Mouse (Mus musculus): ENCODE data around the gene Hoxb5. TPM values are rescaled to one million over a fixed set of nuclear protein-coding genes. Genes with fewer than 3 reads are reported as not detected.
A peak's percentile ranks its signal among the peaks of the same experiment; 100 is the strongest.

The Hoxb5 gene
- polyA plus RNA-seq, 1 experiment from 2014 or later: 0.14 TPM

- peaks cover 94% of the 10 kb centered on the region for H3K27me3 ChIP-seq (replicated peaks)
- no peaks in the 10 kb centered on the region for H3K36me3 ChIP-seq
- peak overlapping the region; percentile 68 for H3K4me2 ChIP-seq
- peak overlapping the region; percentile 48 for H3K4me3 ChIP-seq
- peaks cover 23% of the 10 kb centered on the region for H3K4me1 ChIP-seq (replicated peaks)
- WGBS: 6% methylated on average over 44 of the region's 45 CpGs
- peak; percentile 43; the same call in 1 of the 2 replicates for ATAC-seq (ENCODE audit: insufficient number of reproducible peaks, low FRiP score)
- H3K27ac ChIP-seq (ENCODE audit: poor library complexity, severe bottlenecking): no peak overlapping the region
- peak overlapping the region; percentile 50 for H3K9ac ChIP-seq
- no peaks in the 10 kb centered on the region for H3K9me3 ChIP-seq (replicated peaks)
These were observed 43.0 kb downstream of the Hoxb5 start for GRCm38 (mm10) chr11:96345893-96346806.

- Histone ChIP-seq H3K27ac (ENCODE audit: poor library complexity, severe bottlenecking) (no peak overlapping the region), H3K36me3 (no peaks in the 10 kb centered on the region), H3K27me3 (replicated peaks) (peaks cover 94% of the 10 kb centered on the region), H3K9me3 (replicated peaks) (no peaks in the 10 kb centered on the region), H3K9ac (no peak overlapping the region), H3K4me2 (no peak overlapping the region), H3K4me1 (replicated peaks) (peaks cover 18% of the 10 kb centered on the region), H3K4me3 (no peak overlapping the region)
- WGBS: 65% methylated on average over 5 of the region's 5 CpGs
- no peak for ATAC-seq (ENCODE audit: insufficient number of reproducible peaks, low FRiP score)
These were observed 43.9 kb downstream of the Hoxb5 start for GRCm38 (mm10) chr11:96346916-96347520.

DNA sequence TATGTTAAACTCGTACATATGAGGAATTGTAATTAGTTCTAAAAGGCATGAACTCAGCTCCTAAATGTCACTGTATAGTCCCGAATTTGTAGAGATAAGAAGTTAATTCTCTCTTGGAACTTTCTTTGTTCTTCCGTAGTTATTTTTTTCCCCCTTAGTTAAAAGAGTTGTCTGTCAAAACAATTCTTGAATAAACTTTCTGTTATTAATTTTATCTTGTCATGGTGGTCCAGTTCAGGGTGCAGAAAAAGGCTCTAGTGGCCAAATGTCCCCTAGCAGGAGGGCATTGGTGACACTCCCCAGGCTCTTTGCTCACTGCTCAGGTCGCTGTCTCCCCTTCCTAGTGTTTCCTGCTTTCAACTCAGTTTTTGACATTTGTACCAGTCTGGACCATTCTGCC lies 44.6 kb downstream of the Hoxb5 start:
- Histone ChIP-seq H3K4me2 (peak overlapping the region; percentile 34), H3K27ac (ENCODE audit: poor library complexity, severe bottlenecking) (no peak overlapping the region), H3K9ac (no peak overlapping the region), H3K4me3 (no peak overlapping the region), H3K36me3 (no peaks in the 10 kb centered on the region), H3K4me1 (replicated peaks) (peaks cover 21% of the 10 kb centered on the region), H3K9me3 (replicated peaks) (no peaks in the 10 kb centered on the region), H3K27me3 (replicated peaks) (peaks cover 92% of the 10 kb centered on the region)
- no peak for ATAC-seq (ENCODE audit: insufficient number of reproducible peaks, low FRiP score)
- 29% methylated on average over 4 of the region's 4 CpGs for WGBS

DNA sequence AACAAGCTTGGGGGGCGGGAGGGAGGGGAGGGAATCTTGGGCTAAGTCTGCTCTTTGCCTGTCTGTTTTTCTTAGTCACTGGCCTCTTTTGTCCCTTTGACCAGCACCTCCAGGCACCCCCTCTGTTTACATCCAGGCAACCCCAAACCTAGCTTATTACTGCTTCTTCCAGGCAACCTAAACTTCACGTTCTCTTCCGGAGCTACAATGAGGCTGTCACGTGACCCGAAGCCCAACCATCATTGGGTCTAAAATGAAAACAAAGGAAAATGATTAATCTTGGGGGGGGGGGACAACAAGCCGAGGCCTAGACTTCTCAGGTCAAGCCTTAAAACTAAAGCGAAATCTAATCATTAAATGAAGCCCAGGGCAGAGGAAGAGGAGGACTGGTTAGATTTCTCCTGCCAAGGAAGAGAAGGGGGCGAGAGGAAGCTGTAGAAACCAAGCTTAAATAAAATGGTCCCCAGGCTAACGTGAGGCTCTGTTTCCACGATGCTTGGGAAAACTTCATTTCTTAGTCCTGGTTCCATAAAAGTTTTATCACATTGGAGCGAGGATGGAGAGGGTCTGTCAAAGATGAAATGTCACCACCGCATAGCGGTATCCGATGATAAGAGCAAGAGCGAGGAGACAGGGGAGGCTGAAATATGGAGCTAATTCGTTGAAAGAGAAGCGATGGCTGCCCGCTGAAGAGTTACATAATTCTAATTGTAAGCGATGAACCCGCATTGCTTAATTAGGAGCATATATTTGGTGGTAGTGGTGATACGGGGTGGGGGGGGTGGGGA lies 45.2 kb downstream of the Hoxb5 start:
- no peak for ATAC-seq (ENCODE audit: insufficient number of reproducible peaks, low FRiP score)
- Histone ChIP-seq H3K4me1 (replicated peaks) (peaks cover 26% of the 10 kb centered on the region), H3K36me3 (no peaks in the 10 kb centered on the region), H3K27ac (ENCODE audit: poor library complexity, severe bottlenecking) (no peak overlapping the region), H3K27me3 (replicated peaks) (peaks cover 92% of the 10 kb centered on the region), H3K9me3 (replicated peaks) (no peaks in the 10 kb centered on the region), H3K4me3 (no peak overlapping the region), H3K4me2 (peak overlapping the region; percentile 34), H3K9ac (no peak overlapping the region)
- 12% methylated on average over 21 of the region's 21 CpGs for WGBS

DNA sequence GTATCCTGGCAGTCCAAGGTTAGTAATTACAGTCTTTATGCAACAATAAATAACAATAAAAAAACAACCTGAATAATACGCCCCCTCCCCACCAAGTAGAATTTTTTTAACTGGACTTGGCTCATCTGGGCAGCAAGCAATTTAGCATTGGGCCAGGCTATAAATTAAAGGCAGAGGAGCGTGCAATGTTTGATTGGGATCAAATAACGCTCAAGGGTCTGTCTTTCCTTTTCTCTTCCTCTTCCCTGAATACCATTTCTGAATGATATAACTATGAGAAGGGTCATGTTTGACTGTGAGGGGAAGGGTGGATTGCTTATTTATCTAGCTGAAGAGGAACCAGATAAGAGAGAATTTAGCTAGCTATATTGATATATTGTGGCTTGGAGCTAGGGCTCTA lies 45.9 kb downstream of the Hoxb5 start:
- Histone ChIP-seq H3K4me1 (replicated peaks) (peaks cover 28% of the 10 kb centered on the region), H3K27me3 (replicated peaks) (peaks cover 87% of the 10 kb centered on the region), H3K4me2 (no peak overlapping the region; the same call in 1 of the 2 replicates)

GRCm38 (mm10) chr11:96349491-96350340 lies 46.6 kb downstream of the Hoxb5 start:
- Histone ChIP-seq H3K4me3 (no peak overlapping the region), H3K9ac (no peak overlapping the region), H3K4me1 (replicated peaks) (peaks cover 27% of the 10 kb centered on the region), H3K27ac (ENCODE audit: poor library complexity, severe bottlenecking) (no peak overlapping the region), H3K9me3 (replicated peaks) (no peaks in the 10 kb centered on the region), H3K36me3 (no peaks in the 10 kb centered on the region), H3K4me2 (peak overlapping the region; percentile 43), H3K27me3 (replicated peaks) (peaks cover 87% of the 10 kb centered on the region)
- 17% methylated on average over 14 of the region's 14 CpGs for WGBS
- no peak for ATAC-seq (ENCODE audit: insufficient number of reproducible peaks, low FRiP score)

More for the DNA sequence above, 45.9 kb downstream of the Hoxb5 start:
- Histone ChIP-seq H3K9ac (no peak overlapping the region), H3K27ac (ENCODE audit: poor library complexity, severe bottlenecking) (no peak overlapping the region), H3K4me3 (no peak overlapping the region), H3K9me3 (replicated peaks) (no peaks in the 10 kb centered on the region), H3K36me3 (no peaks in the 10 kb centered on the region)
- ATAC-seq (ENCODE audit: insufficient number of reproducible peaks, low FRiP score): no peak
- 47% methylated on average over 3 of the region's 3 CpGs for WGBS

GRCm38 (mm10) chr11:96350341-96350624 lies 47.1 kb downstream of the Hoxb5 start, which contains the start of gene Hoxb2:
TSS of gene Hoxb2 (plus strand) at chr11:96350525.
- ATAC-seq (ENCODE audit: insufficient number of reproducible peaks, low FRiP score): no peak
- H3K36me3 ChIP-seq: no peaks in the 10 kb centered on the region
- peaks cover 27% of the 10 kb centered on the region for H3K4me1 ChIP-seq (replicated peaks)
- WGBS: 27% methylated on average over 2 of the region's 2 CpGs
- H3K9ac ChIP-seq: no peak within 1 kb of the TSS
- no peak within 1 kb of the TSS for H3K27ac ChIP-seq (ENCODE audit: poor library complexity, severe bottlenecking)
- peak within 1 kb of the TSS; percentile 72 for H3K4me2 ChIP-seq
- no peaks in the 10 kb centered on the region for H3K9me3 ChIP-seq (replicated peaks)
- peaks cover 86% of the 10 kb centered on the region for H3K27me3 ChIP-seq (replicated peaks)
- H3K4me3 ChIP-seq: no peak within 1 kb of the TSS

GRCm38 (mm10) chr11:96350791-96351190 lies 47.7 kb downstream of the Hoxb5 start:
- WGBS: 57% methylated on average over 2 of the region's 2 CpGs
- H3K4me1 ChIP-seq (replicated peaks): peaks cover 24% of the 10 kb centered on the region
- no peaks in the 10 kb centered on the region for H3K9me3 ChIP-seq (replicated peaks)
- peaks cover 82% of the 10 kb centered on the region for H3K27me3 ChIP-seq (replicated peaks)
- no peak overlapping the region for H3K27ac ChIP-seq (ENCODE audit: poor library complexity, severe bottlenecking)
- ATAC-seq (ENCODE audit: insufficient number of reproducible peaks, low FRiP score): no peak
- H3K4me2 ChIP-seq: no peak overlapping the region
- no peak overlapping the region for H3K4me3 ChIP-seq
- H3K9ac ChIP-seq: no peak overlapping the region
- H3K36me3 ChIP-seq: no peaks in the 10 kb centered on the region

GRCm38 (mm10) chr11:96351312-96351711 lies 48.2 kb downstream of the Hoxb5 start:
- peaks cover 82% of the 10 kb centered on the region for H3K27me3 ChIP-seq (replicated peaks)
- H3K27ac ChIP-seq (ENCODE audit: poor library complexity, severe bottlenecking): no peak overlapping the region
- H3K9me3 ChIP-seq (replicated peaks): no peaks in the 10 kb centered on the region
- H3K4me2 ChIP-seq: peak overlapping the region; percentile 72
- no peak overlapping the region for H3K9ac ChIP-seq
- H3K4me1 ChIP-seq (replicated peaks): peaks cover 19% of the 10 kb centered on the region
- no peak for ATAC-seq (ENCODE audit: insufficient number of reproducible peaks, low FRiP score)
- 17% methylated on average over 11 of the region's 11 CpGs for WGBS
- H3K4me3 ChIP-seq: peak overlapping the region; percentile 55; the same call in 1 of the 2 replicates
- no peaks in the 10 kb centered on the region for H3K36me3 ChIP-seq

GRCm38 (mm10) chr11:96351831-96352230 lies 48.7 kb downstream of the Hoxb5 start:
- peak overlapping the region; percentile 63 for H3K27ac ChIP-seq (ENCODE audit: poor library complexity, severe bottlenecking)
- H3K36me3 ChIP-seq: no peaks in the 10 kb centered on the region
- H3K4me3 ChIP-seq: peak overlapping the region; percentile 55
- no peak for ATAC-seq (ENCODE audit: insufficient number of reproducible peaks, low FRiP score)
- peaks cover 19% of the 10 kb centered on the region for H3K4me1 ChIP-seq (replicated peaks)
- 1% methylated on average over 22 of the region's 22 CpGs for WGBS
- peak overlapping the region; percentile 57 for H3K9ac ChIP-seq
- H3K27me3 ChIP-seq (replicated peaks): peaks cover 82% of the 10 kb centered on the region
- peak overlapping the region; percentile 72 for H3K4me2 ChIP-seq
- no peaks in the 10 kb centered on the region for H3K9me3 ChIP-seq (replicated peaks)

All from heart, embryonic 12.5 days (tissue).